Mouse (Mus musculus): Measurements from ENCODE around the gene Ptrh2. TPM values are rescaled to one million over a fixed set of nuclear protein-coding genes. Genes with fewer than 3 reads are reported as not detected.

Gene Ptrh2
- polyA plus RNA-seq (2012; ENCODE audit: low replicate concordance) = 0.15 and 1.4 TPM in 2 replicates

DNA sequence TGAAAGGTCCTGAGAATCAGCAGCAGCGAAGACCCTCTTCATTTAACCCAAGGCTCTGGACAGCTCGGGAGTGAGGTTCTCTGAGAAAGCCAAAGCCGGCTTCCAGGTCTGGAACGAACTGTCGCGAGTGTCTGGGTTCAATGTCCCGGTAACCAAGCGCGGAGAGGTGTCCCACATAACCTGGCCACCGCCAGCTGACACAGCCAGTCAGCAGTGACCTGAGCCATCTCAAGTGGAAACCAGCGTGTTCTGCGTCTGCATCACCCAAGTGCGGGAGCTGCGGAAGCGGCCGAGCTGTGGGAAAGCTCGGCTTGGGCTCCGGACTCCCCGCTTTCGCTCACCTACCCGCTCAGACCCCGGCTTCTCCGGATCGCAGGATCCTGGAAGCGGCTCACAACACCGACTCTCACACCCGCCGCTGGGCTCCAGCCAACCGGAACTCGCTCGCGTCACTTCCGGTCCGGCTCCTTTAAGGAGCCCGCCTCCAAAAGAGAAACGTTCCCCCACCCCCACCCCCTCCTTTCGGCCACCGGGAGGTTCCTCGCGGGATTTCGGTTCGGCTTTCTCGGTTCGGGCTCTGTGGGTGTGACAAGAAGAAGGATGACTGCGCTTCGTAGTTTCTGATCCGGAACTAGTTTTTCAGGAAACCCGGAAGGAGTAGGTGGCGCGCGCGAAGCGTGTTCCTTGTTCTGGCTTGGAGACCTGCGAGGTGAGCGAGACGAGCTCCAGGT, at the start of gene Ptrh2, which contains the start of gene Vmp1:
Ptrh2 (plus strand) TSS at position 591 of the 731 bp plus-strand sequence.
Vmp1 (minus strand) TSS at position 442 of the 731 bp plus-strand sequence.

Other genes starting within 250 kb of the Ptrh2 start
- gene Rnft1, start 199.3 kb upstream of the Ptrh2 start, polyA plus RNA-seq (2012; ENCODE audit: low replicate concordance) = 1.9 and 2.3 TPM in 2 replicates
- 4.1 and 10.0 TPM in 2 replicates for gene Rps6kb1, start 139.2 kb upstream of the Ptrh2 start, polyA plus RNA-seq (2012; ENCODE audit: low replicate concordance)
- 0.08 and 0.46 TPM in 2 replicates for gene Tubd1, start 139.0 kb upstream of the Ptrh2 start, polyA plus RNA-seq (2012; ENCODE audit: low replicate concordance)
- 3.8 and 18.8 TPM in 2 replicates for gene Vmp1, start 149 bp upstream of the Ptrh2 start, polyA plus RNA-seq (2012; ENCODE audit: low replicate concordance)
- 81.6 and 150 TPM in 2 replicates for gene Cltc, start 73.6 kb downstream of the Ptrh2 start, polyA plus RNA-seq (2012; ENCODE audit: low replicate concordance)
- 2.4 and 3.3 TPM in 2 replicates for gene Dhx40, start 123.8 kb downstream of the Ptrh2 start, polyA plus RNA-seq (2012; ENCODE audit: low replicate concordance)

All from leukemia stem cell, adult 10-12 weeks (primary cell).